Mouse (Mus musculus) kidney, embryonic 16.5 days (tissue): ENCODE measurements around the gene Galk1. TPM values are rescaled to one million over a fixed set of nuclear protein-coding genes. Genes with fewer than 3 reads are reported as not detected.
"Not testable (repeated sequence)": the region's sequence is repeated elsewhere in the genome, so short reads cannot be mapped to it uniquely, and the experiment has no call there.

Experiments used
- ATAC-seq: fragments of 200-750 bp; cut with Nextera tagmentation; 2 replicates; pipeline ENCODE4 v1.8.0; 2017; ENCODE audit warnings: moderate TSS enrichment; ENCODE audit not compliant: low FRiP score, low TSS enrichment
- H3K27ac ChIP-seq: fragments of 300-500 bp; sonication (generic); 2 replicates; pipeline ENCODE4 v1.5.1; 2014; ENCODE audit warnings: low read length
- H3K27me3 ChIP-seq: fragments of 300-500 bp; sonication (generic); 2 replicates; pipeline ENCODE4 v1.6.1; 2014; ENCODE audit warnings: low read length, control low read depth, mixed read lengths; ENCODE audit not compliant: insufficient read depth
- H3K36me3 ChIP-seq: fragments of 300-500 bp; sonication (generic); 2 replicates; pipeline ENCODE4 v1.6.1; 2014; ENCODE audit warnings: low read length, control low read depth, mixed read lengths; ENCODE audit not compliant: insufficient read depth
- H3K4me1 ChIP-seq: fragments of 300-500 bp; sonication (generic); 2 replicates; pipeline ENCODE4 v1.6.1; 2014; ENCODE audit warnings: low read length, control low read depth, mixed read lengths; ENCODE audit not compliant: insufficient read depth
- H3K4me2 ChIP-seq: fragments of 300-500 bp; sonication (generic); replicated peaks from 2 replicates; pipeline ENCODE4 v1.6.1; 2014; ENCODE audit warnings: low read depth, low read length
- H3K4me3 ChIP-seq: fragments of 300-500 bp; sonication (generic); 2 replicates; pipeline ENCODE4 v1.5.1; 2014; ENCODE audit warnings: mild to moderate bottlenecking, low read length
- H3K9ac ChIP-seq: fragments of 300-500 bp; sonication (generic); replicated peaks from 2 replicates; pipeline ENCODE4 v1.6.1; 2014; ENCODE audit warnings: low read length
- H3K9me3 ChIP-seq: fragments of 300-500 bp; sonication (generic); 2 replicates; pipeline ENCODE4 v1.6.1; 2016; ENCODE audit warnings: low read length, control low read depth
- WGBS: fragments of 180-500 bp; shearing (Covaris S2); extraction: QIAGEN DNeasy Blood & Tissue Kit; methylation state at CpG from one replicate; pipeline ENCODE4 v1.1.7; 2014; 5-methylcytosine and 5-hydroxymethylcytosine counted together
- polyA plus RNA-seq: library from polyadenylated mRNA; unstranded; fragments of >200 nt; fragmentation: Nextera tagmentation; extraction: Ambion mirVana; gene quantifications from 2 replicates; pipeline ENCODE4 v1.2.1, GENCODE M21; 2015

Galk1 gene
- polyA plus RNA-seq, 1 experiment from 2014 or later: 240 TPM

DNA sequence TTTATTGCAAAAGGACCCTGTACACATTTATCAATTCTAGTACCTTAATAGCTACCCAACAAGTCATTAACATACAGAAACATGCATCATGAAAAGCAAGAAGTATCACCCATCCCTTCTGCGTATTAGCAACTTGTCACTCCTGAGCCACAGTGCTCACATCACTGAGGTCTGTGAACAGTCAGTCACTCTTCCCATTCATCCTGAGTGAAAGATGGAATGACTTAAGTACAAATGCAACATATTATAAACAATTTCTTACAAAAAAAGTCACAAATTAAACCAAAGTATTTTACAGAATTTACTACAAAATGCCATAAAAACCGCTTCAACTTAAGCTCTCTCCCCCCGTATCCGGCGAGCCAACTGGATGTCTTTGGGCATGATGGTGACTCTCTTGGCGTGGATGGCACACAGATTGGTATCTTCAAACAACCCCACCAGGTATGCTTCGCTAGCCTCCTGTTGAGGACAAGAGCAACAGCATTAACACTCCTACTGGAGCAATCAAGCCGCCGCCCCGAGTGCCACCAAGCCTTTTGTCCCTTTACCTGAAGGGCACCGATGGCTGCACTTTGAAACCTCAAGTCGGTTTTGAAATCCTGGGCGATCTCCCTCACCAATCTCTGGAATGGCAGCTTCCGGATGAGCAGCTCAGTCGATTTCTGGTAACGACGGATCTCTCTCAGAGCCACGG lies 10.7 kb upstream of the Galk1 start:
- not testable (repeated sequence) for ATAC-seq, H3K9me3 ChIP-seq, H3K27me3 ChIP-seq
- H3K9ac ChIP-seq: peak overlapping the region; percentile 99
- H3K36me3 ChIP-seq: peaks cover 12% of the 10 kb centered on the region
- peak overlapping the region; percentile 89 for H3K4me3 ChIP-seq
- peak overlapping the region; percentile 50 for H3K4me2 ChIP-seq
- peaks cover 10% of the 10 kb centered on the region; the same call in 1 of the 2 replicates for H3K4me1 ChIP-seq
- 3% methylated on average over 17 of the region's 18 CpGs for WGBS
- peak overlapping the region; percentile 97 for H3K27ac ChIP-seq

GRCm38 (mm10) chr11:116022256-116022780 lies 9.8 kb upstream of the Galk1 start:
- Histone ChIP-seq H3K9ac (peak overlapping the region; percentile 55; the same call in 1 of the 2 replicates), H3K27ac (no peak overlapping the region), H3K4me1 (peaks cover 10% of the 10 kb centered on the region; the same call in 1 of the 2 replicates), H3K27me3 (no peaks in the 10 kb centered on the region), H3K9me3 (no peaks in the 10 kb centered on the region), H3K36me3 (peaks cover 12% of the 10 kb centered on the region), H3K4me3 (peak overlapping the region; percentile 49), H3K4me2 (peak overlapping the region; percentile 71)
- no peak for ATAC-seq
- WGBS: 47% methylated on average over 4 of the region's 4 CpGs

- Histone ChIP-seq H3K36me3 (peaks cover 12% of the 10 kb centered on the region), H3K27me3 (no peaks in the 10 kb centered on the region), H3K4me3 (peak overlapping the region; percentile 11; the same call in 1 of the 2 replicates), H3K9ac (peak overlapping the region; percentile 24; the same call in 1 of the 2 replicates), H3K9me3 (no peaks in the 10 kb centered on the region), H3K4me2 (peak overlapping the region; percentile 8; the same call in 1 of the 2 replicates), H3K4me1 (peaks cover 10% of the 10 kb centered on the region; the same call in 1 of the 2 replicates), H3K27ac (0 out of 2 replicates have a peak overlapping the region, but pooled peaks have one; percentile 20)
- ATAC-seq: no peak
- WGBS: 77% methylated on average over 6 of the region's 6 CpGs
Observed at GRCm38 (mm10) chr11:116021328-116022220, 9.1 kb upstream of the Galk1 start.

- Histone ChIP-seq H3K9me3 (no peaks in the 10 kb centered on the region), H3K4me3 (no peak overlapping the region), H3K9ac (no peak overlapping the region), H3K27ac (peak overlapping the region; percentile 12; the same call in 1 of the 2 replicates), H3K4me2 (no peak overlapping the region), H3K27me3 (no peaks in the 10 kb centered on the region), H3K36me3 (peaks cover 12% of the 10 kb centered on the region), H3K4me1 (peaks cover 10% of the 10 kb centered on the region; the same call in 1 of the 2 replicates)
- 33% methylated on average over 1 of the region's 1 CpGs for WGBS
- no peak for ATAC-seq
Observed at GRCm38 (mm10) chr11:116020519-116020922, 8.0 kb upstream of the Galk1 start.

GRCm38 (mm10) chr11:116019976-116020411 lies 7.5 kb upstream of the Galk1 start:
- peak overlapping the region; percentile 12; the same call in 1 of the 2 replicates for H3K27ac ChIP-seq
- no peak overlapping the region for H3K9ac ChIP-seq
- no peak overlapping the region for H3K4me3 ChIP-seq
- H3K4me1 ChIP-seq: peaks cover 10% of the 10 kb centered on the region; the same call in 1 of the 2 replicates
- no peaks in the 10 kb centered on the region for H3K27me3 ChIP-seq
- no peak for ATAC-seq
- no peak overlapping the region for H3K4me2 ChIP-seq
- H3K36me3 ChIP-seq: peaks cover 12% of the 10 kb centered on the region
- 80% methylated on average over 2 of the region's 2 CpGs for WGBS
- H3K9me3 ChIP-seq: no peaks in the 10 kb centered on the region

DNA sequence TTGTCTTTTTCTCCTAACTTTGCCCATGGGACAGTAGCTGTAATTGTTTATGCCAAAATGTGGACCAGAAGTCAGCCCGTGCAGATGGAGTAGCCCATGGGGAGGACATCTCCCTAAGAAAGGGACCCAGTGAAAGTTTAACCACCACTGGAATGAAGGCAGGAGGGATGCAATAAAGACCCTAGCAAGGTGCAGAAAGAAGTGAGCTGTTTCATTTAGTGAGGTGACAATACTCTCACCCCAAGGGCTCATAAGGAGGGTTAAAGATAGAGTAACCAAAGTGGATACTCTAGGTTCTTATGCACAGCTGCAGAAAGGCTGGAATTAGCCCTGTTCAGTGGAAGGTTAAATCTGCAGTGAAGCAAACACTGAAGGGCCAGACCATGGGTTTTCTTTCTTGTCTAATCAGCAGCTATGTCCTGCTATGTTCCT lies 6.9 kb upstream of the Galk1 start:
- ATAC-seq: no peak
- Histone ChIP-seq H3K4me2 (no peak overlapping the region), H3K27ac (0 out of 2 replicates have a peak overlapping the region, but pooled peaks have one; percentile 28), H3K9me3 (no peaks in the 10 kb centered on the region), H3K9ac (no peak overlapping the region), H3K36me3 (peaks cover 12% of the 10 kb centered on the region), H3K27me3 (no peaks in the 10 kb centered on the region), H3K4me1 (peaks cover 10% of the 10 kb centered on the region; the same call in 1 of the 2 replicates), H3K4me3 (no peak overlapping the region)
- WGBS: 22% methylated on average over 1 of the region's 1 CpGs

- 89% methylated on average over 4 of the region's 4 CpGs for WGBS
- ATAC-seq, H3K4me3 ChIP-seq, H3K9me3 ChIP-seq, H3K4me2 ChIP-seq, H3K27ac ChIP-seq, H3K9ac ChIP-seq, H3K27me3 ChIP-seq: not testable (repeated sequence)
- Histone ChIP-seq H3K4me1 (peaks cover 10% of the 10 kb centered on the region; the same call in 1 of the 2 replicates), H3K36me3 (peaks cover 12% of the 10 kb centered on the region)
Observed at GRCm38 (mm10) chr11:116018867-116019266, 6.3 kb upstream of the Galk1 start.

GRCm38 (mm10) chr11:116018106-116018505 lies 5.6 kb upstream of the Galk1 start:
- no peak overlapping the region for H3K4me3 ChIP-seq
- H3K27ac ChIP-seq: no peak overlapping the region
- H3K4me1 ChIP-seq: peaks cover 12% of the 10 kb centered on the region
- WGBS: 41% methylated on average over 6 of the region's 6 CpGs
- H3K27me3 ChIP-seq: no peaks in the 10 kb centered on the region
- H3K9me3 ChIP-seq: no peaks in the 10 kb centered on the region
- no peak for ATAC-seq
- no peak overlapping the region for H3K9ac ChIP-seq
- H3K36me3 ChIP-seq: peaks cover 7% of the 10 kb centered on the region
- no peak overlapping the region for H3K4me2 ChIP-seq

- H3K4me1 ChIP-seq: peaks cover 15% of the 10 kb centered on the region
- no peak for ATAC-seq
- peaks cover 5% of the 10 kb centered on the region; the same call in 1 of the 2 replicates for H3K36me3 ChIP-seq
- no peaks in the 10 kb centered on the region for H3K27me3 ChIP-seq
- no peaks in the 10 kb centered on the region for H3K9me3 ChIP-seq
- no peak overlapping the region for H3K4me2 ChIP-seq
- 54% methylated on average over 8 of the region's 8 CpGs for WGBS
- H3K27ac ChIP-seq: no peak overlapping the region
- H3K4me3 ChIP-seq: no peak overlapping the region
- no peak overlapping the region for H3K9ac ChIP-seq
Observed at GRCm38 (mm10) chr11:116014821-116015220, 2.3 kb upstream of the Galk1 start.
